Mouse (Mus musculus) G1E (cell line): ENCODE results near the gene Donson.
"Not testable (repeated sequence)": the region's sequence is repeated elsewhere in the genome, so short reads cannot be mapped to it uniquely, and the experiment has no call there.

Source experiments
- CTCF ChIP-seq: IDR thresholded peaks from 2 replicates; pipeline ENCODE4 v1.5.1; 2012; ENCODE audit warnings: low read depth, low read length, inconsistent platforms, mixed read lengths
- GATA1 ChIP-seq: IDR thresholded peaks from 2 replicates; pipeline ENCODE4 v1.6.1; 2012; ENCODE audit warnings: borderline replicate concordance, low read length, inconsistent platforms, mixed read lengths
- POLR2AphosphoS5 ChIP-seq: IDR thresholded peaks from 2 replicates; pipeline ENCODE4 v1.6.1; 2012; ENCODE audit warnings: low read depth, low read length, inconsistent platforms; ENCODE audit not compliant: insufficient replicate concordance

DNA sequence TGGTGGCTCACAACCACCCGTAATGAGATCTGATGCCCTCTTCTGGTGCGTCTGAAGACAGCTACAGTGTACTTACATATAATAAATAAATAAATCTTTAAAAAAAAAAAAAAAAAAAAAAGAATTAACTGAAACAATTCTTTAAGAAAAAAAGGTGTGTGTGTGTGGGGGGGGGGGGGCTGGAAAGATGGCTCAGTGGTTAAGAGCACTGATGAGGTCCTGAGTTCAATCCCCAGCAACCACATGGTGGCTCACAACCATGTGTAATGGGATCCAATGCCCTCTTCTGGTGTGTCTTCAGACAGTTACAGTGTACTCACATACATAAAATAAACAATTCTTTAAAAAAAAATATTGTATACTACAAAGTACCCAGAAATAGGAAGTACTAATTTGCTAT, 43.1 kb downstream of the Donson start:
- TF ChIP-seq CTCF, GATA1, POLR2AphosphoS5: not testable (repeated sequence)
